Mouse (Mus musculus): ENCODE measurements around the gene Ropn1. TPM values are rescaled to one million over a fixed set of nuclear protein-coding genes. Genes with fewer than 3 reads are reported as not detected.
A peak's percentile ranks its signal among the peaks of the same experiment; 100 is the strongest.

The Ropn1 gene
- polyA plus RNA-seq, 1 experiment from 2014 or later: not detected

GRCm38 (mm10) chr16:34700828-34701216, 51.1 kb downstream of the Ropn1 start:
- H3K36me3 ChIP-seq (ENCODE audit: control insufficient read depth, insufficient read depth, low read length): no peaks in the 10 kb centered on the region
- WGBS: 67% methylated on average over 6 of the region's 6 CpGs
- no peak overlapping the region for H3K9ac ChIP-seq (ENCODE audit: low read depth, low read length)
- H3K27me3 ChIP-seq (replicated peaks; ENCODE audit: control insufficient read depth, insufficient read depth, low read length): no peaks in the 10 kb centered on the region
- no peaks in the 10 kb centered on the region for H3K9me3 ChIP-seq (ENCODE audit: control insufficient read depth, low read length)
- ATAC-seq: no peak
- no peak overlapping the region for H3K27ac ChIP-seq (ENCODE audit: low read length)
- no peaks in the 10 kb centered on the region for H3K4me1 ChIP-seq (ENCODE audit: control insufficient read depth, insufficient read depth, low read length)
- no peak overlapping the region for H3K4me3 ChIP-seq (ENCODE audit: low read length)
- no peak overlapping the region for H3K4me2 ChIP-seq (ENCODE audit: low read depth, low read length)

GRCm38 (mm10) chr16:34706019-34706418, 56.3 kb downstream of the Ropn1 start:
- peak overlapping the region; percentile 89 for H3K27ac ChIP-seq (ENCODE audit: low read length)
- 62% methylated on average over 2 of the region's 2 CpGs for WGBS
- H3K4me1 ChIP-seq (ENCODE audit: control insufficient read depth, insufficient read depth, low read length): no peaks in the 10 kb centered on the region
- H3K36me3 ChIP-seq (ENCODE audit: control insufficient read depth, insufficient read depth, low read length): no peaks in the 10 kb centered on the region
- H3K27me3 ChIP-seq (replicated peaks; ENCODE audit: control insufficient read depth, insufficient read depth, low read length): no peaks in the 10 kb centered on the region
- no peak for ATAC-seq
- H3K9me3 ChIP-seq (ENCODE audit: control insufficient read depth, low read length): no peaks in the 10 kb centered on the region
- no peak overlapping the region for H3K4me2 ChIP-seq (ENCODE audit: low read depth, low read length)
- H3K9ac ChIP-seq (ENCODE audit: low read depth, low read length): no peak overlapping the region
- H3K4me3 ChIP-seq (ENCODE audit: low read length): no peak overlapping the region

GRCm38 (mm10) chr16:34706487-34706946, 56.8 kb downstream of the Ropn1 start:
- peak; percentile 58; the same call in 1 of the 2 replicates for ATAC-seq
- no peaks in the 10 kb centered on the region for H3K27me3 ChIP-seq (replicated peaks; ENCODE audit: control insufficient read depth, insufficient read depth, low read length)

GRCm38 (mm10) chr16:34711481-34711880, 61.8 kb downstream of the Ropn1 start:
- H3K9me3 ChIP-seq (ENCODE audit: control insufficient read depth, low read length): no peaks in the 10 kb centered on the region
- H3K4me3 ChIP-seq (ENCODE audit: low read length): no peak overlapping the region
- no peaks in the 10 kb centered on the region for H3K36me3 ChIP-seq (ENCODE audit: control insufficient read depth, insufficient read depth, low read length)
- H3K27me3 ChIP-seq (replicated peaks; ENCODE audit: control insufficient read depth, insufficient read depth, low read length): no peaks in the 10 kb centered on the region
- no peaks in the 10 kb centered on the region for H3K4me1 ChIP-seq (ENCODE audit: control insufficient read depth, insufficient read depth, low read length)
- H3K27ac ChIP-seq (ENCODE audit: low read length): no peak overlapping the region
- no peak for ATAC-seq
- H3K9ac ChIP-seq (ENCODE audit: low read depth, low read length): no peak overlapping the region
- H3K4me2 ChIP-seq (ENCODE audit: low read depth, low read length): no peak overlapping the region
- WGBS: 77% methylated on average over 3 of the region's 3 CpGs

More at GRCm38 (mm10) chr16:34706487-34706946, 56.8 kb downstream of the Ropn1 start:
- no peak overlapping the region for H3K9ac ChIP-seq (ENCODE audit: low read depth, low read length)
- peak overlapping the region; percentile 89 for H3K27ac ChIP-seq (ENCODE audit: low read length)
- H3K4me2 ChIP-seq (ENCODE audit: low read depth, low read length): no peak overlapping the region
- H3K4me3 ChIP-seq (ENCODE audit: low read length): no peak overlapping the region
- H3K9me3 ChIP-seq (ENCODE audit: control insufficient read depth, low read length): no peaks in the 10 kb centered on the region
- H3K4me1 ChIP-seq (ENCODE audit: control insufficient read depth, insufficient read depth, low read length): no peaks in the 10 kb centered on the region
- 52% methylated on average over 7 of the region's 7 CpGs for WGBS
- no peaks in the 10 kb centered on the region for H3K36me3 ChIP-seq (ENCODE audit: control insufficient read depth, insufficient read depth, low read length)

- Histone ChIP-seq H3K9me3 (ENCODE audit: control insufficient read depth, low read length) (0 out of 2 replicates have a peak, but pooled peaks cover 5% of the 10 kb centered on the region), H3K27me3 (replicated peaks; ENCODE audit: control insufficient read depth, insufficient read depth, low read length) (no peaks in the 10 kb centered on the region), H3K36me3 (ENCODE audit: control insufficient read depth, insufficient read depth, low read length) (no peaks in the 10 kb centered on the region), H3K4me2 (ENCODE audit: low read depth, low read length) (no peak overlapping the region), H3K4me3 (ENCODE audit: low read length) (no peak overlapping the region), H3K4me1 (ENCODE audit: control insufficient read depth, insufficient read depth, low read length) (no peaks in the 10 kb centered on the region), H3K27ac (ENCODE audit: low read length) (no peak overlapping the region), H3K9ac (ENCODE audit: low read depth, low read length) (no peak overlapping the region)
- ATAC-seq: no peak
- 94% methylated on average over 3 of the region's 3 CpGs for WGBS
Observed at GRCm38 (mm10) chr16:34725156-34725555, 75.4 kb downstream of the Ropn1 start.

Other genes starting within 250 kb of the Ropn1 start
- gene Kalrn, start 76.4 kb upstream of the Ropn1 start, polyA plus RNA-seq (2015; fragmentation: Nextera tagmentation; extraction: Ambion mirVana): 10.4 and 11.1 TPM in 2 replicates
- gene Ccdc14, start 40.7 kb downstream of the Ropn1 start, polyA plus RNA-seq (2015; fragmentation: Nextera tagmentation; extraction: Ambion mirVana): 4.2 and 4.5 TPM in 2 replicates
- 393 and 397 TPM in 2 replicates for gene Mylk, start 95.3 kb downstream of the Ropn1 start, polyA plus RNA-seq (2015; fragmentation: Nextera tagmentation; extraction: Ambion mirVana)